Mouse (Mus musculus): ENCODE results near the gene Csrnp3.
A peak's percentile ranks its signal among the peaks of the same experiment; 100 is the strongest.

Csrnp3 gene

GRCm38 (mm10) chr2:65953726-65954340 is 108.3 kb downstream of the Csrnp3 start:
- no peak for DNase-seq

- DNase-seq = no peak
These were observed 110.2 kb downstream of the Csrnp3 start for GRCm38 (mm10) chr2:65955804-65956203.

GRCm38 (mm10) chr2:65956727-65957126 is 111.2 kb downstream of the Csrnp3 start:
- no peak for DNase-seq

- no peak for DNase-seq
These were observed 117.9 kb downstream of the Csrnp3 start for GRCm38 (mm10) chr2:65963420-65963819.

GRCm38 (mm10) chr2:65968810-65969209 is 123.2 kb downstream of the Csrnp3 start:
- DNase-seq = no peak

- DNase-seq = no peak
These were observed 128.3 kb downstream of the Csrnp3 start for GRCm38 (mm10) chr2:65973907-65974306.

GRCm38 (mm10) chr2:65975383-65975782 is 129.8 kb downstream of the Csrnp3 start:
- no peak for DNase-seq

- DNase-seq = no peak
These were observed 133.9 kb downstream of the Csrnp3 start for GRCm38 (mm10) chr2:65979338-65980053.

- DNase-seq = no peak
These were observed 135.9 kb downstream of the Csrnp3 start for GRCm38 (mm10) chr2:65981470-65981869.

- peak; percentile 14 for DNase-seq
These were observed 136.4 kb downstream of the Csrnp3 start for GRCm38 (mm10) chr2:65981965-65982364.

GRCm38 (mm10) chr2:65985706-65986105 is 140.1 kb downstream of the Csrnp3 start:
- no peak for DNase-seq

- DNase-seq = no peak
These were observed 141.5 kb downstream of the Csrnp3 start for GRCm38 (mm10) chr2:65987069-65987468.

- no peak for DNase-seq
These were observed 142.0 kb downstream of the Csrnp3 start for GRCm38 (mm10) chr2:65987588-65987987.

GRCm38 (mm10) chr2:65988788-65989187 is 143.2 kb downstream of the Csrnp3 start:
- no peak for DNase-seq

- DNase-seq = no peak
These were observed 144.5 kb downstream of the Csrnp3 start for GRCm38 (mm10) chr2:65990108-65990507.

- DNase-seq = no peak
These were observed 145.2 kb downstream of the Csrnp3 start for GRCm38 (mm10) chr2:65990754-65991153.

- DNase-seq = no peak
These were observed 147.8 kb downstream of the Csrnp3 start for GRCm38 (mm10) chr2:65993371-65993770.

- no peak for DNase-seq
These were observed 149.4 kb downstream of the Csrnp3 start for GRCm38 (mm10) chr2:65994886-65995468.

GRCm38 (mm10) chr2:65998747-65999146 is 153.2 kb downstream of the Csrnp3 start:
- DNase-seq = no peak

GRCm38 (mm10) chr2:66008995-66009654 is 163.6 kb downstream of the Csrnp3 start:
- no peak for DNase-seq

GRCm38 (mm10) chr2:66009677-66010076 is 164.1 kb downstream of the Csrnp3 start:
- no peak for DNase-seq

GRCm38 (mm10) chr2:66018711-66019110 is 173.1 kb downstream of the Csrnp3 start:
- no peak for DNase-seq

GRCm38 (mm10) chr2:66019235-66019634 is 173.7 kb downstream of the Csrnp3 start:
- no peak for DNase-seq

- DNase-seq = no peak
These were observed 177.9 kb downstream of the Csrnp3 start for GRCm38 (mm10) chr2:66023419-66023818.
